ENCODE assay signal across 10 mouse cellular contexts in the genomic region with DNA sequence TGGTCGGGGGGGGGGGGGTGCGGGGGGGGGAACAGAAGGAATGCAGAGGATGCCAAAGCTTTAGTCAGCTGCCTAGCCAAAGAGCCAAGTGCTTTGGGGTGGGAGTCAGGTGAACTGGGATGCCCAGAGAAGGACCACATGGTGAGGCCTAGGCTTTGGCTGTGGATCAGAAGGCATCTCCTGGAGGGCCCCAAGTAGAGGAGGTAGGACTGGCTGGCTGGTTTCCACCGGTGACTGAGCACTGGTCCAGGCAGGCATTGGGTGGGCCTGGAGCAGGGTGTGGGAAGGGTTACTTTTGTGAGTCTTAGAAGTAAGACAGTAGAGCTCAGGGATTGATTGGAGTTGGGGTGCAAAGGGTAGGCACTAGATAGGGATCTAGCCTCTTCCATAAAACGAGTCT. TPM values are rescaled to one million over a fixed set of nuclear protein-coding genes. Genes with fewer than 3 reads are reported as not detected.
DNase-seq lines count a peak whose midpoint lies in the region; ATAC-seq and TF ChIP-seq lines count a peak whose summit lies in the region.
"Had no signal": no experiment of that assay in that cellular context is flagged by ENCODE, and none has a peak within 500 bp of the region (broad histone marks: within the 10 kb centered on the region; RNA-seq: fewer than 3 reads in every experiment).

No protein-coding gene starts in this region.

- intact Hi-C loops in heart, postnatal 14 days (cut with DNase I), result no loop called here

- H3K4me3 ChIP-seq in forebrain, embryonic 10.5 days, result peak overlapping the region; percentile 92
- H3K4me3 ChIP-seq in forebrain, postnatal 0 days (ENCODE audit: low read depth, low read length), result no peak overlapping the region
- no peak overlapping the region for H3K4me3 ChIP-seq in liver, embryonic 12.5 days
- H3K4me3 ChIP-seq in midbrain, embryonic 11.5 days (ENCODE audit: low read depth, low read length), result peak overlapping the region; percentile 95; the same call in 1 of the 2 replicates

- no peaks in the 10 kb centered on the region for H3K9me3 ChIP-seq in forebrain, embryonic 10.5 days
- no peaks in the 10 kb centered on the region for H3K9me3 ChIP-seq in forebrain, postnatal 0 days (ENCODE audit: low read length)
- no peaks in the 10 kb centered on the region for H3K9me3 ChIP-seq in liver, embryonic 12.5 days (replicated peaks)
- H3K9me3 ChIP-seq in midbrain, embryonic 11.5 days (ENCODE audit: control insufficient read depth, low read length), result no peaks in the 10 kb centered on the region
- H3K9me3 ChIP-seq: heart, embryonic 15.5 days; liver, embryonic 13.5 days had no signal

- peaks cover 52% of the 10 kb centered on the region for H3K36me3 ChIP-seq in forebrain, embryonic 10.5 days (replicated peaks)
- peaks cover 24% of the 10 kb centered on the region for H3K36me3 ChIP-seq in forebrain, postnatal 0 days (ENCODE audit: insufficient read depth)
- H3K36me3 ChIP-seq in liver, embryonic 12.5 days, result peaks cover 17% of the 10 kb centered on the region
- peaks cover 14% of the 10 kb centered on the region for H3K36me3 ChIP-seq in midbrain, embryonic 11.5 days (ENCODE audit: control insufficient read depth, insufficient read depth, low read length)

- H3K27ac ChIP-seq in forebrain, embryonic 10.5 days, result peak overlapping the region; percentile 11; the same call in 1 of the 2 replicates
- H3K27ac ChIP-seq in forebrain, postnatal 0 days (ENCODE audit: low read depth, low read length), result no peak overlapping the region
- no peak overlapping the region for H3K27ac ChIP-seq in liver, embryonic 12.5 days
- no peak overlapping the region for H3K27ac ChIP-seq in midbrain, embryonic 11.5 days (ENCODE audit: low read depth, low read length)
- H3K27ac ChIP-seq: heart, embryonic 15.5 days; liver, embryonic 13.5 days had no signal

- H3K4me2 ChIP-seq in forebrain, postnatal 0 days (ENCODE audit: low read depth), result no peak overlapping the region
- no peak overlapping the region for H3K4me2 ChIP-seq in liver, embryonic 12.5 days
- no peak overlapping the region; the same call in 1 of the 2 replicates for H3K4me2 ChIP-seq in midbrain, embryonic 11.5 days

- 78% methylated on average over 3 of the region's 4 CpGs for WGBS in forebrain, embryonic 10.5 days
- 83% methylated on average over 3 of the region's 4 CpGs for WGBS in forebrain, postnatal 0 days
- WGBS in liver, embryonic 12.5 days (ENCODE audit: insufficient replicate concordance), result 68% methylated on average over 3 of the region's 4 CpGs
- WGBS in midbrain, embryonic 11.5 days, result 90% methylated on average over 2 of the region's 4 CpGs

- TF ChIP-seq CTCF in forebrain, postnatal 0 days (IDR thresholded peaks at IDR 0.05; ENCODE audit: low read depth), result no peak

- ATAC-seq in forebrain, postnatal 0 days, result no peak
- no peak for ATAC-seq in liver, embryonic 12.5 days
- ATAC-seq in midbrain, embryonic 11.5 days (ENCODE audit: low FRiP score), result no peak
- no peak for ATAC-seq in inflammation-experienced regulatory T-cells, adult 6 months

- no peak overlapping the region for H3K9ac ChIP-seq in forebrain, postnatal 0 days
- H3K9ac ChIP-seq in liver, embryonic 12.5 days, result no peak overlapping the region
- H3K9ac ChIP-seq in midbrain, embryonic 11.5 days (ENCODE audit: low read length), result no peak overlapping the region
- H3K9ac ChIP-seq: heart, embryonic 15.5 days had no signal

- no peaks in the 10 kb centered on the region for H3K27me3 ChIP-seq in forebrain, embryonic 10.5 days (ENCODE audit: poor library complexity, severe bottlenecking)
- H3K27me3 ChIP-seq in forebrain, postnatal 0 days (ENCODE audit: insufficient read depth, low read length), result no peaks in the 10 kb centered on the region
- H3K27me3 ChIP-seq in liver, embryonic 12.5 days (replicated peaks), result no peaks in the 10 kb centered on the region
- H3K27me3 ChIP-seq in midbrain, embryonic 11.5 days (ENCODE audit: control insufficient read depth, insufficient read depth, low read length), result no peaks in the 10 kb centered on the region
- H3K27me3 ChIP-seq: heart, embryonic 15.5 days; liver, embryonic 13.5 days had no signal

- peaks cover 55% of the 10 kb centered on the region for H3K4me1 ChIP-seq in forebrain, embryonic 10.5 days
- H3K4me1 ChIP-seq in forebrain, postnatal 0 days (ENCODE audit: insufficient read depth), result peaks cover 18% of the 10 kb centered on the region
- peaks cover 38% of the 10 kb centered on the region for H3K4me1 ChIP-seq in liver, embryonic 12.5 days
- peaks cover 26% of the 10 kb centered on the region for H3K4me1 ChIP-seq in midbrain, embryonic 11.5 days (ENCODE audit: control insufficient read depth, insufficient read depth, low read length)

- DNase-seq in forebrain, embryonic 10.5 days (ENCODE audit: extremely low spot score, low spot score), result no peak
- no peak for DNase-seq in forebrain, postnatal 0 days
- peak; percentile 2 for DNase-seq in liver
- peak; percentile 20 to 42 for DNase-seq in cerebellum, postnatal 14 days
- DNase-seq in midbrain, embryonic 11.5 days (ENCODE audit: low spot score, missing footprints), result no peak
- DNase-seq in heart, postnatal 14 days, result no peak
- DNase-seq: liver, embryonic 13.5 days had no signal

RNA-seq across cellular contexts. Expression of gene Llgl1, which starts 2.1 kb away (rescaled TPM):
- 144 and 148 TPM in 2 replicates for polyA plus RNA-seq in forebrain, embryonic 10.5 days (2016; fragmentation: Nextera tagmentation; extraction: Ambion mirVana)
- total RNA-seq in forebrain, postnatal 0 days (2014; rRNA removed), result 27.8 and 32.2 TPM in 2 replicates
- 25.3 and 30.1 TPM in 2 replicates for polyA plus RNA-seq in forebrain, postnatal 0 days (2015; fragmentation: Nextera tagmentation; extraction: Ambion mirVana)
- 20.2 and 22.1 TPM in 2 replicates for polyA plus RNA-seq in liver, embryonic 12.5 days (2016; fragmentation: Nextera tagmentation; extraction: Ambion mirVana)
- 87.8 and 101 TPM in 2 replicates for polyA plus RNA-seq in midbrain, embryonic 11.5 days (2014; fragmentation: Nextera tagmentation; extraction: Ambion mirVana)
- 10 to 100 TPM in 1 of 3 experiments, 1 to 10 TPM in 2; 6.6 to 10.3 (median 9.9) TPM for polyA plus RNA-seq in inflammation-experienced regulatory T-cells, adult 6 months (2017; shearing (Covaris generic))
- 10 to 100 TPM; 16.9 to 18.0 TPM for total RNA-seq in heart, postnatal 14 days (2021)

RNA-seq across cellular contexts. Expression of gene Flii, which starts 25.5 kb away (rescaled TPM):
- polyA plus RNA-seq in forebrain, embryonic 10.5 days (2016; fragmentation: Nextera tagmentation; extraction: Ambion mirVana), result 77.6 and 84.1 TPM in 2 replicates
- total RNA-seq in forebrain, postnatal 0 days (2014; rRNA removed), result 80.7 and 104 TPM in 2 replicates
- polyA plus RNA-seq in forebrain, postnatal 0 days (2015; fragmentation: Nextera tagmentation; extraction: Ambion mirVana), result 31.7 and 37.4 TPM in 2 replicates
- polyA plus RNA-seq in liver, embryonic 12.5 days (2016; fragmentation: Nextera tagmentation; extraction: Ambion mirVana), result 41.7 and 43.1 TPM in 2 replicates
- polyA plus RNA-seq in midbrain, embryonic 11.5 days (2014; fragmentation: Nextera tagmentation; extraction: Ambion mirVana), result 52.3 and 59.3 TPM in 2 replicates
- polyA plus RNA-seq in inflammation-experienced regulatory T-cells, adult 6 months (2017; shearing (Covaris generic)), result 10 to 100 TPM; 77.5 to 90.2 (median 77.9) TPM
- 100 to 1,000 TPM; 106 to 112 TPM for total RNA-seq in heart, postnatal 14 days (2021)

RNA-seq across cellular contexts. Expression of gene Mief2, which starts 26.6 kb away (rescaled TPM):
- 13.5 and 14.5 TPM in 2 replicates for polyA plus RNA-seq in forebrain, embryonic 10.5 days (2016; fragmentation: Nextera tagmentation; extraction: Ambion mirVana)
- total RNA-seq in forebrain, postnatal 0 days (2014; rRNA removed), result 35.7 and 40.4 TPM in 2 replicates
- 25.4 and 26.5 TPM in 2 replicates for polyA plus RNA-seq in forebrain, postnatal 0 days (2015; fragmentation: Nextera tagmentation; extraction: Ambion mirVana)
- 4.4 and 4.5 TPM in 2 replicates for polyA plus RNA-seq in liver, embryonic 12.5 days (2016; fragmentation: Nextera tagmentation; extraction: Ambion mirVana)
- polyA plus RNA-seq in midbrain, embryonic 11.5 days (2014; fragmentation: Nextera tagmentation; extraction: Ambion mirVana), result 10.2 and 13.6 TPM in 2 replicates
- 10 to 100 TPM in 2 of 3 experiments, 1 to 10 TPM in 1; 8.7 to 11.4 (median 10.3) TPM for polyA plus RNA-seq in inflammation-experienced regulatory T-cells, adult 6 months (2017; shearing (Covaris generic))
- total RNA-seq in heart, postnatal 14 days (2021), result 10 to 100 TPM; 28.0 to 28.5 TPM

Comparison
In these comparisons a context has a peak if more than half of its experiments do, and no peak if none do; other contexts are left out.
1. H3K4me3 ChIP-seq: peak in forebrain, embryonic 10.5 days (single experiment) and midbrain, embryonic 11.5 days (single experiment); none in forebrain, postnatal 0 days (single experiment) and liver, embryonic 12.5 days (single experiment).
2. DNase-seq: peak in liver (single experiment) and cerebellum, postnatal 14 days (2 of 2); none in forebrain, embryonic 10.5 days (single experiment), forebrain, postnatal 0 days (single experiment), midbrain, embryonic 11.5 days (single experiment) and heart, postnatal 14 days (0 of 2).